Mouse (Mus musculus) Patski (cell line): ENCODE results near the gene S100a10. TPM values are rescaled to one million over a fixed set of nuclear protein-coding genes. Genes with fewer than 3 reads are reported as not detected.
"Not testable (repeated sequence)": the region's sequence is repeated elsewhere in the genome, so short reads cannot be mapped to it uniquely, and the experiment has no call there.

Source experiments
- ATAC-seq: fragments of 100-300 bp; one replicate; pipeline ENCODE4 v1.8.0; 2021
- CTCF ChIA-PET: fragments of 350-600 bp; sonication (Branson Sonifier 250); formaldehyde crosslinking; loops from one replicate; lab custom pipeline; 2022; ENCODE audit warnings: inconsistent platforms; lab: Charles Lee
- POLR2A ChIA-PET: fragments of 350-600 bp; sonication (Branson Sonifier 250); formaldehyde crosslinking; loops from one replicate; lab custom pipeline; 2022; ENCODE audit warnings: antibody characterized with exemption, inconsistent platforms; lab: Charles Lee
- DNase-seq: peaks from one replicate; pipeline ENCODE4 v3.0.0-alpha.2; 2011; ENCODE audit warnings: low read depth, low spot score
- H3K27me3 ChIP-seq: fragments of 371-371 bp; one replicate; pipeline ENCODE4 v1.5.1; 2021
- CTCF ChIP-seq: fragments of 100-300 bp; IDR thresholded peaks from one replicate; pipeline ENCODE4 v1.5.1; 2021
- in situ Hi-C: fragments of 300-500 bp; cut with MboI; formaldehyde crosslinking; loops from 3 replicates; pipeline ENCODE4 v1.11.1; 2018; ENCODE audit warnings: low pct_unique_long_range_greater_than_20kb, mixed read lengths
- polyA plus RNA-seq: library from polyadenylated mRNA; unstranded; gene quantifications from one replicate; pipeline ENCODE4 v1.2.3, GENCODE M21; 2021

The S100a10 gene
- polyA plus RNA-seq, 1 experiment from 2014 or later = 981 TPM

- DNase-seq (no peak), ATAC-seq (no peak)
- H3K27me3 ChIP-seq = no peaks in the 10 kb centered on the region
- CTCF ChIA-PET = interaction anchor here (1.0 to 22.8 kb wide), 11 partner anchors 9 to 159 kb away, joined by 3 to 225 read pairs (median 9); no protein-coding TSS in a partner anchor
- TF ChIP-seq CTCF = no peak
- POLR2A ChIA-PET = interaction anchor here (0.6 to 1.3 kb wide), 4 partner anchors 9 to 80 kb away, joined by 3 to 4 read pairs (median 3); no protein-coding TSS in a partner anchor
- in situ Hi-C loops = no loop called here
Measured at GRCm38 (mm10) chr3:93519856-93520329, 35.0 kb upstream of the S100a10 start.

- ChIA-PET CTCF (interaction anchor here (1.0 to 22.8 kb wide), 13 partner anchors 10 to 159 kb away, joined by 3 to 225 read pairs (median 9); no protein-coding TSS in a partner anchor), POLR2A (interaction anchor here (0.5 to 1.5 kb wide), 12 partner anchors 8 to 110 kb away, joined by 3 to 7 read pairs (median 3); no protein-coding TSS in a partner anchor)
- in situ Hi-C loops = no loop called here
- DNase-seq (peak; percentile 82), ATAC-seq (peak; percentile 92)
- TF ChIP-seq CTCF = no peak
- H3K27me3 ChIP-seq = no peaks in the 10 kb centered on the region
Measured at GRCm38 (mm10) chr3:93520330-93521193, 34.3 kb upstream of the S100a10 start, which contains the start of gene S100a11. Gene S100a11 (plus strand): TSS chr3:93520488.

GRCm38 (mm10) chr3:93521462-93522057 is 33.3 kb upstream of the S100a10 start:
- in situ Hi-C loops = no loop called here

GRCm38 (mm10) chr3:93522611-93523010 is 32.3 kb upstream of the S100a10 start:
- H3K27me3 ChIP-seq = no peaks in the 10 kb centered on the region
- DNase-seq (peak; percentile 88), ATAC-seq (peak; percentile 40)
- ChIA-PET POLR2A (interaction anchor here (1.0 kb wide), 1 partner anchor 56 kb away, joined by 3 read pairs; no protein-coding TSS in a partner anchor), CTCF (interaction anchor here (0.9 to 22.8 kb wide), 18 partner anchors 8 to 161 kb away, joined by 3 to 225 read pairs (median 6); partner anchors contain the start of gene S100a10)
- in situ Hi-C loops = no loop called here
- peak; percentile 97 for TF ChIP-seq CTCF

More at GRCm38 (mm10) chr3:93521462-93522057, 33.3 kb upstream of the S100a10 start:
- TF ChIP-seq CTCF = no peak
- CTCF ChIA-PET = interaction anchor here (0.8 to 22.8 kb wide), 15 partner anchors 10 to 160 kb away, joined by 3 to 225 read pairs (median 9); no protein-coding TSS in a partner anchor
- DNase-seq = no peak
- POLR2A ChIA-PET = interaction anchor here (0.7 to 1.5 kb wide), 6 partner anchors 15 to 77 kb away, joined by 3 to 7 read pairs (median 3); no protein-coding TSS in a partner anchor
- no peak for ATAC-seq
- H3K27me3 ChIP-seq = no peaks in the 10 kb centered on the region

GRCm38 (mm10) chr3:93527300-93527699 is 27.6 kb upstream of the S100a10 start:
- TF ChIP-seq CTCF = no peak
- no peak for DNase-seq
- ATAC-seq = no peak
- H3K27me3 ChIP-seq = no peaks in the 10 kb centered on the region
- in situ Hi-C loops = no loop called here
- ChIA-PET CTCF (interaction anchor here (1.0 to 2.6 kb wide), 5 partner anchors 9 to 66 kb away, joined by 3 to 9 read pairs (median 6); no protein-coding TSS in a partner anchor), POLR2A (no interaction called here)

GRCm38 (mm10) chr3:93528807-93529206 is 26.1 kb upstream of the S100a10 start:
- DNase-seq (no peak), ATAC-seq (no peak)
- CTCF ChIA-PET = interaction anchor here (1.2 to 1.7 kb wide), 4 partner anchors 10 to 78 kb away, joined by 3 to 8 read pairs (median 6); no protein-coding TSS in a partner anchor
- no peaks in the 10 kb centered on the region for H3K27me3 ChIP-seq
- POLR2A ChIA-PET = interaction anchor here (0.5 to 1.1 kb wide), 5 partner anchors 9 to 1410 kb away, joined by 3 read pairs; partner anchors contain the start of genes S100a10 and S100a11
- no peak for TF ChIP-seq CTCF
- in situ Hi-C loops = no loop called here

GRCm38 (mm10) chr3:93537068-93537576 is 17.8 kb upstream of the S100a10 start:
- ATAC-seq (peak; percentile 99), DNase-seq (peak; percentile 100)
- CTCF ChIA-PET = interaction anchor here (0.7 to 25.5 kb wide), 10 partner anchors 10 to 70 kb away, joined by 3 to 811 read pairs (median 6); partner anchors contain the start of gene S100a10
- POLR2A ChIA-PET = interaction anchor here (1.6 kb wide), 1 partner anchor 16 kb away, joined by 7 read pairs; no protein-coding TSS in a partner anchor
- TF ChIP-seq CTCF = peak; percentile 52
- in situ Hi-C loops = no loop called here
- H3K27me3 ChIP-seq = no peaks in the 10 kb centered on the region

- no peak for DNase-seq
- CTCF ChIA-PET = interaction anchor here (1.1 to 25.5 kb wide), 9 partner anchors 8 to 69 kb away, joined by 3 to 811 read pairs (median 9); partner anchors contain the start of genes S100a10 and S100a11
- no peaks in the 10 kb centered on the region for H3K27me3 ChIP-seq
- POLR2A ChIA-PET = interaction anchor here (1.3 kb wide), 2 partner anchors 17 to 18 kb away, joined by 3 to 7 read pairs; no protein-coding TSS in a partner anchor
- no peak for ATAC-seq
- in situ Hi-C loops = no loop called here
- no peak for TF ChIP-seq CTCF
Measured at GRCm38 (mm10) chr3:93538486-93538885, 16.4 kb upstream of the S100a10 start.

GRCm38 (mm10) chr3:93541501-93541900 is 13.4 kb upstream of the S100a10 start:
- H3K27me3 ChIP-seq = no peaks in the 10 kb centered on the region
- POLR2A ChIA-PET = interaction anchor here (1.5 kb wide), 1 partner anchor 15 kb away, joined by 4 read pairs; no protein-coding TSS in a partner anchor
- DNase-seq = no peak
- TF ChIP-seq CTCF = no peak
- CTCF ChIA-PET = interaction anchor here (1.0 to 25.5 kb wide), 5 partner anchors 10 to 66 kb away, joined by 3 to 811 read pairs (median 8); partner anchors contain the start of gene S100a10
- in situ Hi-C loops = no loop called here
- ATAC-seq = no peak

- in situ Hi-C loops, H3K27me3 ChIP-seq, ATAC-seq, DNase-seq, POLR2A ChIA-PET: not testable (repeated sequence)
- CTCF ChIA-PET = interaction anchor here (1.5 to 25.5 kb wide), 4 partner anchors 15 to 63 kb away, joined by 5 to 811 read pairs (median 22); no protein-coding TSS in a partner anchor
Measured at GRCm38 (mm10) chr3:93544170-93544569, 10.7 kb upstream of the S100a10 start.
